Mouse (Mus musculus) spleen, adult 2 months (tissue): ENCODE results near the gene Tubal3. TPM values are rescaled to one million over a fixed set of nuclear protein-coding genes. Genes with fewer than 3 reads are reported as not detected.

Source experiments
- DNase-seq, 2 experiments: peaks; one replicate each; pipeline versions ENCODE4 v3.0.0 to v3.0.0-alpha.2; 2012 to 2021; ENCODE audit warnings: low spot score in 2 of 2, low read depth in 1 of 2
- H3K27ac ChIP-seq: fragments of 200-500 bp; 2 replicates; pipeline ENCODE4 v1.5.1; 2012; ENCODE audit warnings: low read length, inconsistent platforms; ENCODE audit not compliant: insufficient read depth
- H3K27me3 ChIP-seq: fragments of 200-500 bp; 2 replicates; pipeline ENCODE4 v1.6.1; 2012; ENCODE audit warnings: mild to moderate bottlenecking, moderate library complexity, low read length, inconsistent platforms; ENCODE audit not compliant: control insufficient read depth, insufficient read depth
- H3K36me3 ChIP-seq: fragments of 200-500 bp; 2 replicates; pipeline ENCODE4 v1.6.1; 2012; ENCODE audit warnings: mild to moderate bottlenecking, low read length, inconsistent platforms; ENCODE audit not compliant: control insufficient read depth, insufficient read depth
- H3K4me1 ChIP-seq: fragments of 200-500 bp; 2 replicates; pipeline ENCODE4 v1.6.1; 2011; ENCODE audit warnings: inconsistent platforms; ENCODE audit not compliant: control insufficient read depth, insufficient read depth, insufficient read length
- H3K4me3 ChIP-seq: fragments of 200-500 bp; 2 replicates; pipeline ENCODE4 v1.5.1; 2011; ENCODE audit warnings: mild to moderate bottlenecking, inconsistent platforms; ENCODE audit not compliant: insufficient read depth, insufficient read length; ENCODE audit errors: extremely low read depth
- CTCF ChIP-seq: fragments of 200-500 bp; IDR thresholded peaks from 2 replicates; pipeline ENCODE4 v1.5.1; 2011; ENCODE audit warnings: mild to moderate bottlenecking, inconsistent platforms; ENCODE audit not compliant: insufficient read depth, insufficient read length, insufficient replicate concordance; ENCODE audit errors: extremely low read depth
- POLR2A ChIP-seq: fragments of 200-500 bp; IDR thresholded peaks from 2 replicates; pipeline ENCODE4 v1.6.1; 2011; ENCODE audit warnings: low read depth, low read length, inconsistent platforms
- WGBS: fragments of 180-500 bp; shearing (Covaris S2); methylation state at CpG from one replicate; pipeline ENCODE4 v1.1.7; 2018; 5-methylcytosine and 5-hydroxymethylcytosine counted together
- polyA plus RNA-seq: library from polyadenylated mRNA; depleted of rRNA; stranded (reverse); fragments of >200 nt; gene quantifications from 2 replicates; pipeline ENCODE4 v1.2.3, GENCODE M21; 2012; rRNA removed

The Tubal3 gene
- polyA plus RNA-seq, 1 experiment = not detected

- H3K27ac ChIP-seq = no peak overlapping the region
- WGBS = 87% methylated on average over 4 of the region's 4 CpGs
- H3K4me1 ChIP-seq = no peaks in the 10 kb centered on the region
- no peak for DNase-seq
- H3K4me3 ChIP-seq = no peak overlapping the region
- H3K36me3 ChIP-seq = no peaks in the 10 kb centered on the region
- TF ChIP-seq POLR2A (no peak), CTCF (no peak)
- H3K27me3 ChIP-seq = no peaks in the 10 kb centered on the region
Observed at GRCm38 (mm10) chr13:3949477-3949876, 31.4 kb downstream of the Tubal3 start.

DNA sequence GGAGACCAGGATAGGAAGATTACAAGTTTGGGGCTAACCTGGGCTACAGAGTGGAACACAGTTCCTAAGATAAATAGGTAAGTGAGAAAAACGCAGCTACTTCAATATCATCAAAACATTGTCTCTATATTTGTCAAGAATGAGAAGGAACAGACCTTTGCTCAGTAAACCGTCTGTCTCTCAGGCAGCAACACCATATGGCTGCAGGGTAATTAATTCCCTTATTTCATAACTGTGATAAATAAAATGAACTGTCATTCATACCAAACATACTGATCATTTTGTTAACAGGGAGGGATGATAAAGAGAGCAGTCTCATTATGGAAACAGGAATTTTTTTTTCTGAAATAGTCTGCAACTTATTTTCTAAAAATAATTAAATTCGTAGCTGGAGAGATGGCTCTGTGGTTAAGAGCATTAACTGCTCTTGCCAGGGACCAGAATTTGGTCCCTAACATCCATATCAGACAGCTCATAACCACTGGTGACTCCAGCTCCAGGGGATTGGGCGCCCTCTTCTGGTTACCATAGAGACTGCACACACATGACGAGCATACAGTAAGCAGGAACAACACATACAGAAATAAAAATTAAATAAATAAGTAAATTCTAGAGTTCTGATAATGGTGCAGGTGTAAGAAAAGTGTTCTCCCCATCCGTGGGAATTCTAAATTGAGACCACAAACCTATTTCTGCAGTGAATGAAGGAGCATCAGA lies 33.3 kb downstream of the Tubal3 start:
- DNase-seq = no peak
- H3K36me3 ChIP-seq = no peaks in the 10 kb centered on the region
- TF ChIP-seq CTCF = no peak
- TF ChIP-seq POLR2A = no peak
- 86% methylated on average over 6 of the region's 6 CpGs for WGBS
- no peaks in the 10 kb centered on the region for H3K4me1 ChIP-seq
- H3K4me3 ChIP-seq = no peak overlapping the region
- H3K27me3 ChIP-seq = no peaks in the 10 kb centered on the region
- no peak overlapping the region for H3K27ac ChIP-seq

DNA sequence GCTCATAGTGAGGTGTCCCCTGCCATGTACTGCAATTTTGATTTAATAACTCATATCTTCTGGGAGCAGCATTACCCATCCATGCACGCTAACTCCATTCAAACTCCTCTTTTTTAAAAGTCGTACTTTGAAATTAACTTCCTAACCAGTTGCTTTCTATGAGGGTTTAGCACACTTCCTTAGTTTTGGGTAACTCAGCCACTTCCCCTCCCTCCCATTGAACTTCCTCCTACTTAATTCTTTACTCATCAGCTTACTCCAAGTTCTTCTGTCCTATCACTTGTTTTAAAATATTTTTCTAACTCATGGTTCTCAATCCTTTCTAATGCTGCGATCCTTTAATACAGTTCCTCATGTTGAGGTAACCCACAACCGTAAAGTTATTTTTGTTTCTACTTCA lies 50.8 kb downstream of the Tubal3 start:
- no peaks in the 10 kb centered on the region for H3K4me1 ChIP-seq
- H3K27ac ChIP-seq = no peak overlapping the region
- no peak for TF ChIP-seq POLR2A
- no peak for TF ChIP-seq CTCF
- 19% methylated on average over 4 of the region's 4 CpGs for WGBS
- DNase-seq = no peak
- no peaks in the 10 kb centered on the region for H3K36me3 ChIP-seq
- no peaks in the 10 kb centered on the region for H3K27me3 ChIP-seq
- H3K4me3 ChIP-seq = no peak overlapping the region

Other genes with a start within 250 kb of the Tubal3 start
- gene Calml3, start 114.0 kb upstream of the Tubal3 start, polyA plus RNA-seq = 0.05 TPM in 1 of 2 replicates, not detected in the other
- not detected in 2 replicates for gene Calm4, start 80.5 kb upstream of the Tubal3 start, polyA plus RNA-seq
- not detected in 2 replicates for gene Calm5, start 64.1 kb upstream of the Tubal3 start, polyA plus RNA-seq
- gene Net1, start 54 bp upstream of the Tubal3 start, polyA plus RNA-seq = 6.1 and 7.6 TPM in 2 replicates
- not detected in 2 replicates for gene Ucn3, start 27.1 kb downstream of the Tubal3 start, polyA plus RNA-seq
- gene Akr1c14, start 130.7 kb downstream of the Tubal3 start, polyA plus RNA-seq = 0.16 and 0.18 TPM in 2 replicates
- not detected in 2 replicates for gene Akr1c18, start 232.4 kb downstream of the Tubal3 start, polyA plus RNA-seq